Mouse (Mus musculus) heart, adult 2 months (tissue): ENCODE measurements around the gene Kctd17.

ENCODE experiments used
- CTCF ChIP-seq: fragments of 200-600 bp; IDR thresholded peaks from 2 replicates; pipeline ENCODE4 v1.8.1; 2022; ENCODE audit warnings: antibody characterized with exemption, mild to moderate bottlenecking, moderate library complexity
- EP300 ChIP-seq: fragments of 200-500 bp; IDR thresholded peaks from 2 replicates; pipeline ENCODE4 v1.6.1; 2011; ENCODE audit warnings: low read depth, low read length, control low read depth; ENCODE audit not compliant: insufficient read depth
- POLR2A ChIP-seq: fragments of 200-500 bp; IDR thresholded peaks from 2 replicates; pipeline ENCODE4 v1.6.1; 2011; ENCODE audit warnings: mild to moderate bottlenecking, low read depth, low read length, control low read depth; ENCODE audit not compliant: insufficient read depth

DNA sequence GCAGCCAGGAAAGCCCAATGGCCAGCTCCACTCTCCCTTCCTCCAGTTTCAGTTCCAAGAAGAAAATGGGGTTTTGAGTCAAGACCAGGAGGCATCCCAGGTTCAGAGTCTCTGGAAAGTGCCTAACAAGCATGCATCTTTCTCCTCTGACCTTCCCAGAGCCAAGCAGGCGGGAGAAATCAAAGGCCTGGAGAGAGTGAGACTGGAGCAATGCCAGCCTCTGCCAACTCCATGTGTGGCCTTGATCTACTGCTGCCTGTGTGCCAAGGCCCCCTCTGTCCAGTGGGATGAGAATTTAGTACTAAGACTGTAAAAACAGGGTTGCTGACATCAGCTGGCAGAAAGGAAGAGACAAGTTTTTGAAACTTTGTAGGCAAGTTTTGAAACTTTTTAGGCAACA lies 24.5 kb upstream of the Kctd17 start:
- TF ChIP-seq POLR2A (no peak), CTCF (no peak), EP300 (no peak)
